Mouse (Mus musculus) heart, postnatal 10 days (tissue): ENCODE measurements at regions not wholly inside any gene's neighbourhood (a gene's known extent, or its start where the extent isn't known, plus 50 kb on each side); places are given as distances from the start of the nearest gene placed in this dataset.
A peak's percentile ranks its signal among the peaks of the same experiment; 100 is the strongest.

Experiments
- DNase-seq, 2 experiments: peaks; one replicate each; pipeline ENCODE4 v3.0.0; 2021
- intact Hi-C: fragments of 180-260 bp; cut with DNase I; formaldehyde crosslinking; loops from one replicate; pipeline ENCODE4 v1.15.1; 2025

DNA sequence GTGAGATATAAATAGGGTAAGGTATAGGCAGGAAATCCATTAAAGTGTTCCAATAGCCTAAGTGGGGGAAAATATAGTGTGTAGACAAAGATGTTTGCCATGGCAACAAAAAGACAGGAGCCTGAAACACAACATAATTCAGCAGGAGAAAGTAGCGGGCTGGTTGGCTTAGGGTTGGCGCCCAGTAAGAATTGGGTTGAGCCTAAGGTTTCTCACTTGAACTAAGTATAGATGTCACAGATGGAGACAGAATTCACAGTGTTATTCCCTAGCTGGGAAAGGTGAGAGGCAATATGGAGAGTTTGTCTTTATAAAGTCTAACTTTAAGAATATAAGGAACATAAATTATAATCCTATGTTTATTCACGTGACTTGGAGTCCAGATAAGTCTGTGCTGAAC lies 64.8 kb upstream of the Ogfrl1 start:
- intact Hi-C loops, result no loop called here
- no peak for DNase-seq

GRCm38 (mm10) chr1:23464081-23464480 lies 66.5 kb upstream of the Ogfrl1 start:
- DNase-seq, result no peak
- intact Hi-C loops, result no loop called here

DNA sequence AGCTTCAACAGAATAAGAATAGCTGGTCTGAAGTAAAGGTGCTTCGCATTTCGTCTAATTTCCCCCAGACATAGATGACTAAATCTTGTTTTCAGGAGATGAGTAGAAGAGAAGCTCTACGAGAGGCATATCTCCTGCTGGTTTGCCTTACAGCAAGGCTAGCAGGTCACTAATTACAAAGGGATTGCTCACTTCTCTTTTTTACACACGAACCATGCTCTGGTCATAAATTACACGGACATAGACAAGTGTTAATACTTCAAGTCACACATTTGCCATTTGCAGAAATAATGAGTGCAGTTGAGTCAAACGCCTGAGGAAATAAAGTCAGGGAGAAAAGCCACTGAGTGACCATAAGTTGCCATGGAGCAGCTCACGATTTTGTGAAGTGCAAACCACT lies 68.8 kb upstream of the Ogfrl1 start:
- intact Hi-C loops, result no loop called here

DNA sequence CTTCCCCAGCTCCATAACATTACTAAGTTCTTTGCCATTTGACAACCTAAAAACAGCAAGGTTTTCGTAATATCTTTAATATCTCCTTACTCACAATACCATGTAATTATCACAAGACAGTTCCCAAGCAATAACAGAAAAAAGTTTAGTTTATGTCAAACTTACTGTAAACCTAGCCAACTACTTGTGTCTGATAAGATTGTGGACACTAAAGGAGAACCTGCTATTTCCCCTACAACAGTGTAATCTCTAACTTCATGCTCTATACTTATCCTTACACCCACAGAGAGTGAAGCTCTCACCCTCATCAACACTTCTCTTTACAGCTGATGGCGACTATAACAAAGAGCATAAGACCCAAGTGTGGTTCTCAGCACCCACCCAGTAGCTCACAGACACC lies 69.8 kb upstream of the Ogfrl1 start:
- DNase-seq, result no peak
- intact Hi-C loops, result no loop called here

More for the DNA sequence above, 68.8 kb upstream of the Ogfrl1 start:
- DNase-seq, result no peak

- DNase-seq, result no peak
- intact Hi-C loops, result no loop called here
Measured at GRCm38 (mm10) chr1:23480776-23481320, 83.3 kb upstream of the Ogfrl1 start.

DNA sequence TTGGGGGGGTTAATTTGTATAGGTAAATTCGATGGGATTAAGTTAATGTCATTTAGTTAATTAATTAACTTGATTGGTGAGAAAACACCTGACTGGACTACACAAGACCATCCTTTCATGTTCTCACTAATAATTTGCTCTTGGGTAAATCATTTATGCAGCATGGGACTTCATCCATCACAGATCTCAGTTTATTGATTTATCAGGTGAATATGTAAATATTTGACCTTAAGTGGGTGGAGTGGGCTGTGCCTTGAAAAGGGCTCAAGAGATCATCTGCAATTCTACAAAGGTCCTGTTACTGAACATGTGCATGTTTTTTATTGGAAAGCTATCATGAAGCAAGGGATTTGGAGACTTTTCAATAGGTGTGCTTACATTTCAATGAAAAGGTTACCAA lies 87.0 kb upstream of the Ogfrl1 start:
- DNase-seq, result no peak
- intact Hi-C loops, result no loop called here

DNA sequence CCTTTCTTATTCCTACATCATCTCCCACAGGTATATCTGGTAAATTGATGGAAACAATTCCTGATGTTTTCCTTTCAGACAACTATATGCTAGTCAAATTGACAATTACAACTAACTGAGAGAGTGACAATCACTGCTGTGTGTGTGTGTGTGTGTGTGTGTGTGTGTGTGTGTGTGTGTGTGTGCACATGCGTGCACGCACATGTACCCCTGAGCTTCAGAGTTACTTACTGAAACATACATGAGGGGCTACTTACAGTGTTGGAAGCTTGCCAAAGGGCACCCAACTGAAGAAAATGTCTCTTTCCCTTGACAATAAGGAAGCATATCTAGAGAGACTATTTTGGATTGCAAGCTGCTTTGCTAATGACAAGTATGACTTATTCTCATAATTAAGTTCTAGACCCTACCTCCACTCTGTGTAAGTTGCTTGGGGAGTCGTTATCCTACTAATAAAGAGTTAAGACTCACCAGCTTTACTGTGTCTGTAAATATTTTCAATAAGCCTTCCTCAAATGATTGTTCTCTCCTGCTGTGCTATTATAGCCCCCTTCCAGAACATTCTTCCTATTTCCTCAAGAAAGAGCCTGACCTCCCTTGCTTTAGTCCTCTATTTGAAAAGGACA lies 87.7 kb upstream of the Ogfrl1 start:
- intact Hi-C loops, result no loop called here
- no peak for DNase-seq

GRCm38 (mm10) chr1:23487031-23487430 lies 89.5 kb upstream of the Ogfrl1 start:
- no peak for DNase-seq
- intact Hi-C loops, result no loop called here

GRCm38 (mm10) chr1:23490640-23491039 lies 93.1 kb upstream of the Ogfrl1 start:
- intact Hi-C loops, result loop anchor here (10.0 kb wide), 1 partner anchor 316 kb away; no protein-coding TSS in a partner anchor
- DNase-seq, result no peak

DNA sequence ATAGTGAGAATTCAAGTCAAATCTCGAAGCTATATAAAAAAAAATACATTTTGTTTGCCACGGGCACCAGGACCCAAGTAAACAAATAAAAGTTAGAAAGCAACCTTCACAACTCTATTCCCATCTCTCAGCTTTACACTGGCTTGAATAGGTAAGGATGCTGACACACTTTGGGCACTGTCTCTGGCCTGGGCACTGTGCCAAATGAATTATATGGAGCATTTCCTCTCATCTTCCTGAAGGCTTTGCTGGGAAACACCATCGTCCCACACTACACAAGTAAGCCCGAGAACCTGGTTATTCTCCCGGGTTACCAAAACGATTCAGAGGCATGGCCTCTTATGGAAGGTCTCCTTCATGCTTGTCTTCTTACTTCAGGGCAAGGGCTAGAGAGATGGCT lies 93.5 kb upstream of the Ogfrl1 start:
- intact Hi-C loops, result loop anchor here (10.0 kb wide), 1 partner anchor 316 kb away; no protein-coding TSS in a partner anchor
- peak; percentile 5 to 13 for DNase-seq

DNA sequence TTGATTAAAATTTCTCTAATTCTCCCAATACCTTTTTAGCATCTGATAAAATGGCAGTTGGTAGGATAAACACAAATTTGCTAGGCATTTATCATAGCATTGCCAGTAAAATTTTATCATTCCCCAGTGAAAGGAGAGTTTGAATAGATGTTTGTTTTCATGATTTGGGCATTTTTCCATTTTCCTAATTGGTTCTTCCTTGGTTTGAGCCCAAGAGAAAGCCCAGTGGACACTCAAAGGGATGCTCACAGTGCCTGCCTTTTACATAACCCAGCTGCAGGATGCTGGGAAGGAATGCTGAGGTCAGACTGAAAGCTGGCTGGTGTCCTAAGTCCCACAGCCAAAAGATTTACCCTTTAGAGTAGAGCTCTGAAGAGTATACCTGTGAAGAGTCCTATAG lies 95.4 kb upstream of the Ogfrl1 start:
- DNase-seq, result peak in 1 of 2 experiments; percentile 9
- intact Hi-C loops, result loop anchor here (10.0 kb wide), 1 partner anchor 318 kb away; no protein-coding TSS in a partner anchor

DNA sequence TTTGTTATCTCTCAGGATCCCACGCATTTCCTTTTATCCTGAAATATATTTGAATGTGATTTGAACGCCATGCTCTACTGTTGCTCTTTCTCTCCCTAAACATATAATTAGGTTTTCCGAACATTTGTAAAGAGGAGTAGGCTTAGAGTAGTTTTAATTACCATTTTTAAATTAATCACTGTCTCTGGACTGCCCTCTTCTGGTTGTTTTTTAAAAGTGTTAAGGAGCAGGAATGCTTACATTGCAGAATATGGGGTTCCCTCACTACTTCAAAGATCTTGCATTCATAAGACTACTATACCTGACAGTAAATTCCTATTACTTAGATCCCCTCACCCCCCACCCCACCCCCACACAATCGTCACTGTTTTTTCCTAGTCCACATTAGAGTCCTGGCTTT lies 97.8 kb upstream of the Ogfrl1 start:
- intact Hi-C loops, result loop anchor here (1.0 to 10.0 kb wide), 4 partner anchors 113 to 888 kb away; no protein-coding TSS in a partner anchor
- peak in 1 of 2 experiments; percentile 17 for DNase-seq

DNA sequence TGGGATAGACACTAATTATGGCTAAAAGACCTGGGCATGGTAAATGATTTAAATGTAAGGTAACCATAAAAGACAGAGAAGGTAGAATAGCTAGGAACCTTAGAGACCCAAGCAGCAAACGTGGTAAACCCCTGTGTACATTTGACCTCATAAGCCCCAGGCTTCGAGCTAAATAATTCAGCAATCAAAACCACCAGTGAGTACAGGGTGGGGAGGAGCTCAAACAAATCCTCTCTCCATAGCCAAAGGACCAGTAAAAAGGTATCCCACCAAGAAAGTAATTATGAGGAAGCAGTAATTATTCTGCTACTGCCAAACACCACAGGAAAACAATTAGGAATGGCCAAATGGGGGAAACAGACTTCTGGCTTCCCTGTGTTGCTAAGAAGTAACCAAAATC lies 122.5 kb upstream of the Ogfrl1 start:
- intact Hi-C loops, result no loop called here
- DNase-seq, result no peak

DNA sequence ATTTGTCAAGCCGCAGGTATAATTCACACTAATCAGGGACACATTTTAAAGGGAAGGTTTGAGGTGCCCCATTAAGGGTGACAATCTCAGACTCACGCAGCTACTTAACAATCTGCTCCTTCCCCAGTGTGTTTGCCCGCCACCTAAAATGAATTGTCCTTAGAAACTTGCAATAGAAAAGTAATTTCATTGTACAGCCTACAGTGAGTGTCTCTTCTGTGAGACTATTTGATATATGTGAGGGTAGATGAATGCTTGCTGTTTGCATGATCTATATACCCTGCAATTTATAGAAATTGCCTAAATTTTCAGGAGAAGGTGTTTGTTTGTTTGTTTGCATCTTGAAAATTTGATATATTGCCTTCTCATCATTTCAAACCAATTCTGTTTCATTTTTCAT lies 135.1 kb upstream of the Ogfrl1 start:
- DNase-seq, result no peak
- intact Hi-C loops, result no loop called here

GRCm38 (mm10) chr1:23536621-23537020 lies 139.0 kb upstream of the Ogfrl1 start:
- no peak for DNase-seq
- intact Hi-C loops, result no loop called here

- intact Hi-C loops, result no loop called here
- DNase-seq, result no peak
Measured at GRCm38 (mm10) chr1:23538419-23538818, 140.8 kb upstream of the Ogfrl1 start.

- intact Hi-C loops, result no loop called here
- DNase-seq, result no peak
Measured at GRCm38 (mm10) chr1:23540594-23540993, 143.0 kb upstream of the Ogfrl1 start.

GRCm38 (mm10) chr1:23555794-23556193 lies 158.2 kb upstream of the Ogfrl1 start:
- no peak for DNase-seq
- intact Hi-C loops, result no loop called here

DNA sequence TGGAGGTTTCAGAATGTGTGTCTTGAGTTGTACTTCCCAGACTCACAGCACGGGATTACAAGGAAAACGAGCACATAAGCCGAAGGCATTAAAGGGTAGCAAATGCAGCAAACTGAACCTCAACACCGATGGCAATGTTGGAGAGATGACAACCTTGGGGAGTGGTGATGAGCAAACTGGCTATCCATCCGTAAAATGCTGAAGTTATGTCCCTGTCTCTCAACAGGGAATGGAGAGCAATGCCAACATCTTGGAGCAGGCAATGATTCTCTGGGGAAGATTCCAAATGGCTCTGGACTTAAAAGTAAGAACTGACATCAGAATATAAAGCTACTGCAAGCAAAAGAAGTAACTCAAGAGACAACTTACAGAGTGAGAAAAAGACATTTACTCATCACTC lies 170.5 kb upstream of the Ogfrl1 start:
- DNase-seq, result no peak
- intact Hi-C loops, result no loop called here

- intact Hi-C loops, result no loop called here
- no peak for DNase-seq
Measured at GRCm38 (mm10) chr1:23574461-23574860, 176.9 kb upstream of the Ogfrl1 start.

DNA sequence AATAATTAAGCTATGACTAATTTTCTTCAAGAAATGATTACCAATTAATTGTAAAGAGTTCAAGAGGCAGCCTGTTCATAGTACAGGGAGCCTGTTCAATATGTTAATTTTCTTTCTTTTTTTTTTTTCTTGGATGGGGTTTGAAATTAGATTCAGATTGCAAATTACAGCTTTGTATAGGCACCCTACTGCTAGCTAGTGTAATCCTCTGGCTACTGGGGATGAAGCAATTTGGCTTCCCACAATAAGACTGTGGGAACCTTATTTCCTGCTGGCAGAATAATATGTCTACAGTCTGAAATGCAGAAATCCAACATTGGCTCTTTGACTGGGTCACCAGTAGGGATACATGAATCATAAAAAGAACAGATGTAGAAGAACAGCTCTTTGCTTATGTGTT lies 177.4 kb upstream of the Ogfrl1 start:
- DNase-seq, result no peak
- intact Hi-C loops, result no loop called here

- intact Hi-C loops, result no loop called here
Measured at GRCm38 (mm10) chr1:23575515-23575914, 177.9 kb upstream of the Ogfrl1 start.

GRCm38 (mm10) chr1:23576150-23576549 lies 178.6 kb upstream of the Ogfrl1 start:
- intact Hi-C loops, result no loop called here
- no peak for DNase-seq

More at GRCm38 (mm10) chr1:23575515-23575914, 177.9 kb upstream of the Ogfrl1 start:
- no peak for DNase-seq
